ENCODE assay signal across 29 mouse cellular contexts in the genomic region with DNA sequence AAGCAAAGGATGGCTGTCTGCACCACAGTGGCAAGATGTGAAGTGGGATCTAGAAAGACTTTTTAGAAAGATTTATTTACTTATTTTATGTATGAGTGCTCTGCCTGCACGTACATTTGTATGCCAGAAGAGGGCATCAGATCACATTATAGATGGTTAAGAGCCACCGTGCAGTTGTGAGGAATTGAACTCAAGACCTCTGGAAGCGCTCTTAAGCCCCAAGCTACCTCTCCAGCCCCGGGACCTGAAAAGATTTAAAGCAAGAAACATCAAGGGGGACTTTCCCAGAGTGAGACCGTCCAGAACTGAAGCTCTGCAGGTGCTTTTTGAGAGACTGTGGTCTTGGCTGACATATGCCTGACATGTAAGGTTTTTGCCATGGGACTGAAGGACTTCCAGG. TPM values are rescaled to one million over a fixed set of nuclear protein-coding genes. Genes with fewer than 3 reads are reported as not detected.
A peak's percentile ranks its signal among the peaks of the same experiment; 100 is the strongest.
DNase-seq lines count a peak whose midpoint lies in the region; ATAC-seq and TF ChIP-seq lines count a peak whose summit lies in the region.
"Had no signal": no experiment of that assay in that cellular context is flagged by ENCODE, and none has a peak within 500 bp of the region (broad histone marks: within the 10 kb centered on the region; RNA-seq: fewer than 3 reads in every experiment).

No protein-coding gene starts in this region.

- peak; percentile 30 for TF ChIP-seq CTCF in heart, adult 2 months (IDR thresholded peaks at IDR 0.05)
- peak; percentile 39 for TF ChIP-seq CTCF in liver, postnatal 0 days (IDR thresholded peaks at IDR 0.05; ENCODE audit: low read depth)

- H3K4me2 ChIP-seq in liver, postnatal 0 days (ENCODE audit: low read depth, low read length): no peak overlapping the region
- H3K4me2 ChIP-seq in liver, embryonic 11.5 days: no peak overlapping the region
- H3K4me2 ChIP-seq: liver, embryonic 15.5 days; neural tube, embryonic 12.5 days had no signal

- no peak overlapping the region for H3K27ac ChIP-seq in heart, adult 2 months
- no peak overlapping the region for H3K27ac ChIP-seq in liver, postnatal 0 days (ENCODE audit: low read depth)
- H3K27ac ChIP-seq in liver, embryonic 11.5 days (ENCODE audit: low read depth, low read length): no peak overlapping the region
- H3K27ac ChIP-seq in limb, embryonic 10.5 days: no peak overlapping the region
- H3K27ac ChIP-seq: forebrain, embryonic 10.5 days; hindbrain, postnatal 0 days; liver, embryonic 15.5 days; midbrain, embryonic 10.5 days; neural tube, embryonic 12.5 days had no signal

- TF ChIP-seq EP300 in heart, adult 2 months (IDR thresholded peaks at IDR 0.05; ENCODE audit: insufficient read depth, low read depth, low read length): no peak
- no peak for TF ChIP-seq EP300 in liver, postnatal 0 days (IDR thresholded peaks at IDR 0.05; ENCODE audit: low read depth)

- no peaks in the 10 kb centered on the region for H3K27me3 ChIP-seq in heart, adult 2 months (ENCODE audit: control insufficient read depth, insufficient read depth, low read length)
- H3K27me3 ChIP-seq in liver, postnatal 0 days (ENCODE audit: insufficient read depth, low read length): no peaks in the 10 kb centered on the region
- no peaks in the 10 kb centered on the region for H3K27me3 ChIP-seq in liver, embryonic 11.5 days (replicated peaks; ENCODE audit: control insufficient read depth, insufficient read depth, low read length)
- no peaks in the 10 kb centered on the region for H3K27me3 ChIP-seq in limb, embryonic 10.5 days (ENCODE audit: low read depth, poor library complexity, severe bottlenecking)
- H3K27me3 ChIP-seq: liver, embryonic 15.5 days; neural tube, embryonic 12.5 days had no signal

- H3K79me2 ChIP-seq in heart, adult 2 months (replicated peaks; ENCODE audit: control insufficient read depth, insufficient read depth, low read length): no peaks in the 10 kb centered on the region

- no peaks in the 10 kb centered on the region for H3K36me3 ChIP-seq in heart, adult 2 months (ENCODE audit: control insufficient read depth, insufficient read depth, low read length)
- H3K36me3 ChIP-seq in liver, postnatal 0 days (replicated peaks; ENCODE audit: insufficient read depth, low read length): no peaks in the 10 kb centered on the region
- H3K36me3 ChIP-seq in liver, embryonic 11.5 days (ENCODE audit: control insufficient read depth, insufficient read depth, low read length): no peaks in the 10 kb centered on the region
- H3K36me3 ChIP-seq in limb, embryonic 10.5 days: no peaks in the 10 kb centered on the region
- H3K36me3 ChIP-seq: forebrain, embryonic 10.5 days; G1E; liver, embryonic 15.5 days; midbrain, embryonic 10.5 days; neural tube, embryonic 12.5 days had no signal

- DNase-seq in heart, adult 2 months: no peak
- DNase-seq in heart, adult 11 months: no peak
- DNase-seq in liver, postnatal 0 days: no peak
- DNase-seq in liver, embryonic 11.5 days (ENCODE audit: low spot score): no peak
- peak; percentile 32 for DNase-seq in A20 (ENCODE audit: low read depth, low spot score)
- DNase-seq in limb, embryonic 10.5 days (ENCODE audit: low spot score): no peak
- no peak for DNase-seq in adrenal gland, postnatal 4 days (ENCODE audit: low spot score in 2 of 2)
- DNase-seq: adrenal gland, postnatal 36 days; cerebellum, adult 8-10 months; heart, adult 18-20 months; kidney, adult 8-10 months; kidney, postnatal 4 days; right cerebral cortex, adult 18-20 months; thymus, postnatal 4 days had no signal

- H3K9ac ChIP-seq in heart, adult 2 months (ENCODE audit: low read depth, low read length): no peak overlapping the region
- H3K9ac ChIP-seq in liver, postnatal 0 days (replicated peaks): no peak overlapping the region
- H3K9ac ChIP-seq in liver, embryonic 11.5 days (ENCODE audit: low read depth, low read length): no peak overlapping the region
- H3K9ac ChIP-seq: liver, embryonic 15.5 days; neural tube, embryonic 12.5 days had no signal

- no peak for ATAC-seq in liver, postnatal 0 days
- ATAC-seq in liver, embryonic 11.5 days (replicated peaks; ENCODE audit: low FRiP score): no peak
- ATAC-seq in megakaryocyte progenitor cell, adult 5-6 weeks (replicated peaks; ENCODE audit: poor library complexity): 0 out of 2 replicates have a peak, but pooled peaks have one; percentile 19
- ATAC-seq: hindbrain, postnatal 0 days had no signal

- no peaks in the 10 kb centered on the region for H3K4me1 ChIP-seq in heart, adult 2 months (ENCODE audit: control insufficient read depth, insufficient read depth, low read length)
- H3K4me1 ChIP-seq in liver, postnatal 0 days (ENCODE audit: insufficient read depth): peaks cover 10% of the 10 kb centered on the region
- peaks cover 6% of the 10 kb centered on the region; the same call in 1 of the 2 replicates for H3K4me1 ChIP-seq in liver, embryonic 11.5 days (replicated peaks; ENCODE audit: control insufficient read depth, insufficient read depth, low read length)
- peaks cover 10% of the 10 kb centered on the region for H3K4me1 ChIP-seq in limb, embryonic 10.5 days
- H3K4me1 ChIP-seq: forebrain, embryonic 10.5 days; neural tube, embryonic 12.5 days had no signal

- H3K9me3 ChIP-seq in liver, postnatal 0 days (ENCODE audit: low read length): no peaks in the 10 kb centered on the region
- no peaks in the 10 kb centered on the region for H3K9me3 ChIP-seq in liver, embryonic 11.5 days (ENCODE audit: control insufficient read depth, low read length)
- H3K9me3 ChIP-seq in limb, embryonic 10.5 days (replicated peaks): no peaks in the 10 kb centered on the region
- H3K9me3 ChIP-seq: forebrain, embryonic 10.5 days; G1E; liver, embryonic 15.5 days; midbrain, embryonic 10.5 days; neural tube, embryonic 12.5 days had no signal

- no peak overlapping the region for H3K4me3 ChIP-seq in heart, adult 2 months
- H3K4me3 ChIP-seq in liver, postnatal 0 days (ENCODE audit: low read depth, low read length): no peak overlapping the region
- H3K4me3 ChIP-seq in liver, embryonic 11.5 days (ENCODE audit: low read depth, low read length): no peak overlapping the region
- H3K4me3 ChIP-seq in limb, embryonic 10.5 days: no peak overlapping the region
- H3K4me3 ChIP-seq: forebrain, embryonic 10.5 days; liver, embryonic 15.5 days; midbrain, embryonic 10.5 days; neural tube, embryonic 12.5 days had no signal

- 71% methylated on average over 5 of the region's 5 CpGs for WGBS in heart, adult 2 months
- WGBS in liver, postnatal 0 days (ENCODE audit: insufficient replicate concordance): 68% methylated on average over 5 of the region's 5 CpGs
- 57% methylated on average over 5 of the region's 5 CpGs for WGBS in liver, embryonic 11.5 days
- WGBS in limb, embryonic 10.5 days: 77% methylated on average over 5 of the region's 5 CpGs

- no peak for TF ChIP-seq POLR2A in heart, adult 2 months (IDR thresholded peaks at IDR 0.05; ENCODE audit: insufficient read depth, low read depth, low read length)

- intact Hi-C loops in heart, adult 2 months (cut with DNase I): no loop called here

RNA-seq across cellular contexts. Expression of gene Stra8, which starts 16.8 kb away (rescaled TPM):
- total RNA-seq in heart, adult 2 months (2021): not detected
- not detected in 2 replicates for polyA plus RNA-seq in heart, adult 2 months (2012; rRNA removed)
- not detected in 2 replicates for polyA plus RNA-seq in liver, postnatal 0 days (2015; fragmentation: Nextera tagmentation; extraction: Ambion mirVana)
- polyA plus RNA-seq in liver, embryonic 11.5 days (2014; fragmentation: Nextera tagmentation; extraction: Ambion mirVana): not detected in 2 replicates
- total RNA-seq in megakaryocyte progenitor cell, adult 5-6 weeks (2015): not detected in 2 replicates
- not detected in 2 replicates for total RNA-seq in megakaryocyte progenitor cell, adult 5-6 weeks (2017)
- not detected in 2 replicates for polyA plus RNA-seq in limb, embryonic 10.5 days (2016; fragmentation: Nextera tagmentation; extraction: Ambion mirVana)
- not detected for total RNA-seq in adrenal gland, postnatal 4 days (2021)
- total RNA-seq: adrenal gland, postnatal 36 days; gastrocnemius, adult 8-10 months; heart, adult 18-20 months; hematopoietic stem cell, adult 5-6 weeks; hindbrain, postnatal 0 days; layer of hippocampus, postnatal 14 days; left cerebral cortex, postnatal 10 days; monocyte, adult 5-6 weeks had no signal
- polyA plus RNA-seq: C2C12; forebrain, embryonic 10.5 days; G1E; heart, embryonic 14.5 days; hindbrain, postnatal 0 days; liver, embryonic 15.5 days; midbrain, embryonic 10.5 days; neural tube, embryonic 12.5 days; small intestine, adult 2 months had no signal

RNA-seq across cellular contexts. Expression of gene Wdr91, which starts 26.1 kb away (rescaled TPM):
- 10 to 100 TPM; 12.7 to 13.4 TPM for total RNA-seq in heart, adult 2 months (2021)
- polyA plus RNA-seq in heart, adult 2 months (2012; rRNA removed): 8.1 and 13.3 TPM in 2 replicates
- 5.5 and 5.7 TPM in 2 replicates for polyA plus RNA-seq in liver, postnatal 0 days (2015; fragmentation: Nextera tagmentation; extraction: Ambion mirVana)
- polyA plus RNA-seq in liver, embryonic 11.5 days (2014; fragmentation: Nextera tagmentation; extraction: Ambion mirVana): 15.5 and 19.3 TPM in 2 replicates
- total RNA-seq in megakaryocyte progenitor cell, adult 5-6 weeks (2015): 5.8 and 6.1 TPM in 2 replicates
- 20.5 and 22.7 TPM in 2 replicates for total RNA-seq in megakaryocyte progenitor cell, adult 5-6 weeks (2017)
- 9.6 and 13.0 TPM in 2 replicates for polyA plus RNA-seq in limb, embryonic 10.5 days (2016; fragmentation: Nextera tagmentation; extraction: Ambion mirVana)
- total RNA-seq in adrenal gland, postnatal 4 days (2021): 10 to 100 TPM; 23.9 to 24.7 TPM

RNA-seq across cellular contexts. Expression of gene Slc23a4, which starts 51.5 kb away (rescaled TPM):
- under 1 TPM; 0.16 to 0.21 TPM for total RNA-seq in heart, adult 2 months (2021)
- 0.55 and 0.76 TPM in 2 replicates for polyA plus RNA-seq in heart, adult 2 months (2012; rRNA removed)
- polyA plus RNA-seq in liver, postnatal 0 days (2015; fragmentation: Nextera tagmentation; extraction: Ambion mirVana): 0.12 TPM in 1 of 2 replicates, not detected in the other
- 0.71 and 0.86 TPM in 2 replicates for polyA plus RNA-seq in liver, embryonic 11.5 days (2014; fragmentation: Nextera tagmentation; extraction: Ambion mirVana)
- total RNA-seq in megakaryocyte progenitor cell, adult 5-6 weeks (2015): 0.42 TPM in 1 of 2 replicates, not detected in the other
- total RNA-seq in megakaryocyte progenitor cell, adult 5-6 weeks (2017): 0.10 TPM in 1 of 2 replicates, not detected in the other
- polyA plus RNA-seq in limb, embryonic 10.5 days (2016; fragmentation: Nextera tagmentation; extraction: Ambion mirVana): 0.18 and 0.45 TPM in 2 replicates
- under 1 TPM; 0.48 to 0.92 TPM for total RNA-seq in adrenal gland, postnatal 4 days (2021)
- total RNA-seq: gastrocnemius, adult 8-10 months; monocyte, adult 5-6 weeks had no signal

RNA-seq across cellular contexts. Expression of gene Cyren, which starts 58.9 kb away (rescaled TPM):
- 1 to 10 TPM; 3.5 to 5.5 TPM for total RNA-seq in heart, adult 2 months (2021)
- polyA plus RNA-seq in heart, adult 2 months (2012; rRNA removed): 5.8 and 6.2 TPM in 2 replicates
- polyA plus RNA-seq in liver, postnatal 0 days (2015; fragmentation: Nextera tagmentation; extraction: Ambion mirVana): 4.5 and 4.9 TPM in 2 replicates
- 20.1 and 20.5 TPM in 2 replicates for polyA plus RNA-seq in liver, embryonic 11.5 days (2014; fragmentation: Nextera tagmentation; extraction: Ambion mirVana)
- total RNA-seq in megakaryocyte progenitor cell, adult 5-6 weeks (2015): 5.1 and 5.6 TPM in 2 replicates
- total RNA-seq in megakaryocyte progenitor cell, adult 5-6 weeks (2017): 2.5 and 2.9 TPM in 2 replicates
- 19.6 and 20.1 TPM in 2 replicates for polyA plus RNA-seq in limb, embryonic 10.5 days (2016; fragmentation: Nextera tagmentation; extraction: Ambion mirVana)
- 1 to 10 TPM; 8.8 to 9.8 TPM for total RNA-seq in adrenal gland, postnatal 4 days (2021)
